Mouse (Mus musculus): ENCODE data around the gene Dazap2.
A peak's percentile ranks its signal among the peaks of the same experiment; 100 is the strongest.

Dazap2 gene

DNA sequence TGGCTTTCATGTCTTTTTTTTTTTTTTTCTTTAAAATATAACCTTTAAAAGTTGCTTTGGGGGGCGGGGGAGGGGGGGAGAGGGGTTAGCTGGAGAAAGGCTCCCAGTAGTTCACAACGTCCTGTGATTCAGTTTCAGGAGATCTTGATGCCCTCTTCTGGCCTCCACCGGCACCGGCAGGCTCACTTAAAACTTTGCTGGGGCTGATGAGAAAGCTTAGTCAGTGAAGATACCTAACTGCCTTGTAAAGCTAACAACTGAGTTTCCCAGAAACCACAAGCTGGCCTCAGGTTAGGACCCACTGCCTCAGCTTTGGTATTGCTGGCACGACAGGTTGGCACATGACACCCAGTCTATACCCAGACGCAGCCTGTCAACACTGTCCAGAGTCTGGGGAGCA, 22.5 kb downstream of the Dazap2 start:
- no peak for DNase-seq (ENCODE audit: low spot score)

DNA sequence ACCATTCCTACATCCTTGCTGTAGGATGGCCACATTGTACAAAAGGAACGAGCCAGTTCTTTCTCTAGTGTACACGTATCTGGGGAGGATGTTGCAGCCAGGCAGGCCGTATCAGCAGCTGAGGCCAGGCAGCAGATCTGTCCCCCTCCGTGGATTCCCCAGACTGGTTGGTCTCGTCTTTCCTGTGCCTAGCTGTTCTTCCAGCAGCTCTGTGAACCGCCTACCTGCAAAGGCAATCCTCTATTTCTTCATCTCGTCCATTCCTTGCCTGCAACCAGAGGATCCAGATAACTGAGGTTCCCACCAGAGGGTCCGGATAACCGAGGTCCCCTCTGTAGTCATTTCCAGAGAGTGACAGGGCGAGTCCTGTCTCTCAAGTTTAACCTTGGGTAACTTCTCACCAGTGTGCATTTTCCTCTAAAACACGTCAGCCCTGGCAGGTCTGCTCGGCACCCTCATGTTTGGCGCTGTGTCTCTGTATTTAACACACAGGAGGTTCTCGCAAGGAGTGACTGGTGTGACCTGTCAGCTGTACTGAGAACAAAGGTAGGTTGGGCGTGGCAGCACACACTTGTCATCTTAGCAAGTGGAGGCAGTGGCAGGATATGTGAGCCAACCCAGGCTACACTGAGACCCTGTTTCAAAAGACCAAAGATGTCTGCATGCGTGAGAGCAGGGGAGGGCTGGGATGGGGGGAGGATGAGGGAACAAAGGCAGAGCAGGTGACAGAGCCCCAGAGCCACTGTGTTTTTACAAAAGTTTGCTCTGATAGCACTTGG, 25.0 kb downstream of the Dazap2 start:
- no peak for DNase-seq (ENCODE audit: low spot score)

DNA sequence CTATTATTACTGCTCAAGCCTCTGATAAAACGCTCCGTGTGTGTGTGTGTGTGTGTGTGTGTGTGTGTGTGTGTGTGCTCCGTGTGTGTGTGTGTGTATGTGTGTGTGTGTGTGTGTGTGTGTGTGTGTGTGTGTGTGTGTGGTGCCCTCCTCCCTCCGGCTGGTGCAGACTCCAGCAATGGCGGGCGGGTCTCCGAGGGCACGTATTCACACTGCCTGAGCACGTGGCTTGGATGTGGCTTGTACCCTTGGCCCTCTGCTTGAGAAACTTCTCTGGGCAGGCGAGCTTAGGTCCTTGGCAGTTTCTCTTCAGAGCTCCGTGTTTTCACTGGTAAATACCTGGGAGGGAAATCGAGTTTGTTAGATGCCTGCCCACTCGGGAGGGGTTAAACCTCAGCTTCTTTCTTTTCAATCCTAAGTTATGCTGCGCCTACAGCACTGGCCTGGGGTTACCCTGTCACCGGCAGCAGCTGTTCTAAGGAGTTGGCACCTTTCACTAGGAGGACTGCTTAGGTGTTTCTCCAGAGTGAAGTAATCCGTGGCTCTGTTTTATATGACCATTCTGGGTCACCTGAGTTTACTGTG, 26.2 kb downstream of the Dazap2 start:
- DNase-seq (ENCODE audit: low spot score) = no peak

DNA sequence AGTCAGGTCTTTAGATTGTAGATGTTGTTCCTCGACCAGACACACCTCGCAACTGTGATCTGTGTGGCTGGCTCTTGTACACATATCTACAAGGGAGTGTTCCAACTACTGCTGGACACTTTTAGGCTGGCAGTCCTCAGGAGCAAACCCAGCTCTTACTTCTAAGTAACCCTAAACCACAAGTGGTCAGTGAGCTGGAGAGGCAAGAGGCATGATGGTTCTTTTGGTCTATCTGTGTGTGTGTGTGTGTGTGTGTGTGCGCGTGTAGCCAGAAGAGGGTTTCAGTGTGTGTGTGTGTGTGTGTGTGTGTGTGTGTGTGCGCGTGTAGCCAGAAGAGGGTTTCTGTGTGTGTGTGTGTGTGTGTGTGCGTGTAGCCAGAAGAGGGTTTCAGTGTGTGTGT, 27.3 kb downstream of the Dazap2 start:
- DNase-seq (ENCODE audit: low spot score) = no peak

DNA sequence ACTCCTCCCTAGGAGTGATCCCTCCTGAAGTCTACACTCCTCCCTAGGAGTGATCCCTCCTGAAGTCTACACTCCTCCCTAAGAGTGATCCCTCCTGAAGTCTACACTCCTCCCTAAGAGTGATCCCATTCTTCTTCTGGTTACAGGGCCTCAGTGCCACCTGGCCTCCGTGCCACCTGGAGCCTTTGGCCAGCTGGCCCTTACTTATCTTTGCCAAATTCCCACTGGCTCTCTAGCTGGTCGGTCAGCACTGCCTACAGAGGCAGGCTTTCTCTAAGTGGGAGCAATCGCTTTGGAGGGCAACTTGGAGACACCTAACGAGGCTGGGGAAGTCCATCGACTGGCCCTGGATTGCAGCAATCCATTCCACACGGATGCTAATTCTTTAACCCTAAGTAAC, 31.0 kb downstream of the Dazap2 start:
- no peak for DNase-seq (ENCODE audit: low spot score)

DNA sequence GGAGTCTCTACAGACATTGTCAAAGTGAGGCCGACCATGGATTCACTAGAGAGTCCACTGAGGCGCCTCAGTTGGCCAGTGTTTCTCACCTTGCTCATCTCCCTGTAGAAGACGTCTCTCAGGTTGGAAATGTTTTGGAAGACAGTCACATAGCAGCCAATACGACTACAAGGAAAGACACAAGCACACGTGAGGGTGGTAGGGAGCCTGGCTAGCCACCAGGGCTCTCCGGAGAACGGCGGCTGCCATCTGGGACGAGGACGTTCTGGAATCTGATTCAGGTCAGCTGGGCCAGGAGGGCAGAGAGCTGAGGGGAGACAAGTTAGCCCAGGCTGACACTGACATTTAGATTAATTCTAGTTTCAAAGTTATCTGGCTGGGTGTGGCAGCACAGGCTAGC, 35.0 kb downstream of the Dazap2 start:
- no peak for DNase-seq (ENCODE audit: low spot score)

DNA sequence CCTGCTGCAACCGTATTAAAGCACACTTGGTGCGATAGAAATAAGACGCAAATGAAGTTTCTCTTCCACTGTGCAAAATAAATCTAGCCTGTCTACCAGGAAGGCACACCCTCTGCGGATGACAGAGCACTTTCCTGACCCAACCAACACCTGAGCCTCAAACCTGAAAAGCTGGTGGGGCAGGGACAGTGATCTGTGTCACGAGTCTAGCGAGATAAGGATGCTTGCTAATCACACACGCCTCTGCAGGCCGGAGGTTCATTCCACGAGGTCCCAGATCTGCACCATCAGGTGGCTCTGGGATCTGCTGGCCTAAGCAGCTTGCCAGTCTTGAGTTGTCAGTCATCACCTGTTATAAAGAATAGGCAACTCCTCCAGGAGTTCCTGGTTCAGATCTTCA, 36.5 kb downstream of the Dazap2 start:
- no peak for DNase-seq (ENCODE audit: low spot score)

DNA sequence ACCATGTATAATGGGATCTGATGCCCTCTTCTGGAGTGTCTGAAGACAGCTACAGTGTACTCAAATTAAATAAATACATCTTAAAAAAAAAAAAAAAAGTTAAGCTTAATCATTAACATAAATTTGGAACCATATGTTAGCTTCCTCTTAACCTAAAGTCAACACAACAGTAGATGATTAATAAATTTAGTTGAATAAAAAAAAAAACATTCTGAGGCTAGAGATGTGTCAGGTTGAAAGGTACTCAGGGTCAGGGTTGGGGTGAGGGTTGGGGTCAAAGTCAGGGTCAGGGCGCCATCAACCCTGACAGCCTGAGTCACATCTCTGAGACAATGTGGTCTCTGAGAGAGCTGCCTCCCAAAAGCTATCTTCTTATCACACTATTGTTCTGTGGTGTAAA, 39.1 kb downstream of the Dazap2 start:
- DNase-seq (ENCODE audit: low spot score) = no peak

DNA sequence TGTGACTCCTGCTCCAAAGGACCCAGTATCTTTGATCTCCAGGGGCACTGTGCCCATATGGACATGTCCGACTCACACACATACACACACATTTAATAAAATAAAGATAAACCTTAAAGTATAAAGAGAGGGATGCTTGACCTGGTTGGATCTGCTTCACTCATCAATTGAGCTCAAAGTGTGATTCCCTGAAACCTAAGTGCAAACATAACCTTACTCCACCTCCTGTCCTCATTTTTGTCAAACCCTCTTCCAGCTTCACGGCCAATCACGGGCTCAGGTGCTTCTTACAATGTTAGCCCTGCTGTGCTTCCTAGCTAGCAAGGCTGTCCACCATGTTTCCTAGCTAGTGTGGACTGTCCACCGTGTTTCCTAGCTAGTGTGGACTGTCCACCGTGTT, 40.1 kb downstream of the Dazap2 start:
- DNase-seq (ENCODE audit: low spot score) = no peak

DNA sequence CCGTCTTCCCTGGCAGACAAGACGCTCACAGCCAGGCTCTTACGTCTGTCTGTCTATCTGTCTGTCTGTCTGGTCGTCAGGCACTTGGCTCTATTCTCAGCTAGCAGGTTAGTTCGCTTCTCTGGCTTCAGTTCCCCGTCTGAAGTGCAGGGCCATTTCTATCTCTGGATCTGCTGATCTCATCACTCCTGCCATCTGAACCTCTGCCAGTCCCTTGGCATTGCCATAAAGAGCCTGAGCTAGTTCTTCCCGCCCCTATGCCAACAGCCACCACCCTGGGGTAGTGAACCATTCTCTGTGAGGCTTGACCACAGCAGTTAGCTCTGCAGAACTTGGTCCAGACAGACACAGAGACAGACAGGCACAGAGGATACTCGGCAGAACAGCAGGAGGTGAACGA, 45.2 kb downstream of the Dazap2 start:
- DNase-seq (ENCODE audit: low spot score) = no peak

DNA sequence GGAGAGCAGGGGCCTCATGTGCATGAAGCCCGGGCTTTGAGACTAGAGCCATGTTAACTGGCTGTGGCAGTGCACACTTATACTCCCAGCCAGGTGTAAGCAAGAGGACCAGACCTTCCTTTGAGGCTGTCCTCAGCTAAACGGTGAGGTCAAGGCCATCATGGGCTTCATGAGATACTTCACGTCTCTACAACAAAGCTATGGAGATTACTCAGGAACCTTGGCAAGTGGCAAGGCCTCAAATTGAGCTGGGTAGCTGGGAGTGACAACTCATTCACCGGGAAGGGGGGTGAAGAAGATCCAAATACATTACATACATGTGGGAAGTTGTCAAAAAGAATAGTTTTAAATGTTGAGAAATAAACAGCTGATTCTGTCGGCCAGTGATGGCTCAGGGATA, 45.7 kb downstream of the Dazap2 start:
- no peak for DNase-seq (ENCODE audit: low spot score)

DNA sequence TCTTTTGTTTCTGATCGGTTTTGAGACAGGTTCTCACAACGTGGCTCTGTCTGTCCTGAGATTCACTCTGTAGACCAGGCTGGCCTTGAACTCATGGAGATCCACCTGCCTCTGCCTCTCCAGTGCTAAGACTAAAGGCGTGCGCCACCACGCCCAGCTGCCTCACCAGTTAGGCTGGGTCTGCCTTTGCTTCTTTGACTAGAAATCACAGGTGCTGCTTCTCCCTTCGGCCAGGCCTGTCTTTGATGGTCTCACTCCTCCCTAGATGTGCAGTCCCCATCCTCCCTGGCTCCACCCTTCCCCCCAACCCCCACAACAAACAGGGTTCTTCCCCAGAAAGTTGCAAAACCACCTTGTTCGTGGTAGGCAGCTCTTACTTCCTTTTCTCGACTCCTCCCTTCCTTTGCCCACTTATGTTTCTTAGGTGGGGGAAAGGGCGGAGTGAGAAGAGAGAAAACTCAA, 49.7 kb downstream of the Dazap2 start:
- no peak for DNase-seq (ENCODE audit: low spot score)

DNA sequence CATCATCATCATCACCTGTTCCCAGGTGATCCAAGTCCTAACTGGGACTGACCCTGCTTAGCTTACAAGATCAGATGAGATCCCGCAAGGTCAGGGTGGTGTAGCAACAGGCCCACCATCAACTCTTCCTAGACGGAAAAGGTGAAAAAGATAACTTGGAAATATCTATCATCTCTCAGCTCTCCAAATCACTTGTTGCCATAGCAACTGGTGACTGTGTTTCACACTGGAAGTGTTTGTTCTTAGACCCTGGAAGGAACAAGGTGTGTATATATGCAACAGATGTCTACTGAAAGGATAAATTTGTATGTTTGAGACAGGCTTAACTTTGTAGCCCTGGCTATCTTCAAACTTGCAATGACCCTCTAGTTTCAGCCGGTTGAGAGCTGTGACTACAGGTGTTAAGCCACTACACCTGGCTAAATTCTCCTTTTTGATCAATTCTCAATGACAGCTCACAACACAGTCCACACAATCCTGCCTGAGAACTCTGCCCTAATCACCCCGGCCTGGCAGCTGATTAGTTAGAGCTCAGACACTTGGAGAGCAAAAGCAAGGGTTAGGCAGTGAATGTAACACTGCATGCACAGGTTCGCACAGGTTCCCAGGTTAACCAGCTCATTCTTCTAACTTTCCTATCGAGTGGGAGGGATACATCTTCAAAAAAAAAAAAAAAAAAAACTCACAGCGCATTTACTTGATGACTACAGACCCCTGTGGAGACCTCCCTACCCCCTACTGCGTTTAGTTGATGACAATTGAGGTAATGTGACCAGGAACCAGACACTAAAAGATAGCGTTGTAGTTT, 50.5 kb downstream of the Dazap2 start:
- DNase-seq (ENCODE audit: low spot score) = no peak

DNA sequence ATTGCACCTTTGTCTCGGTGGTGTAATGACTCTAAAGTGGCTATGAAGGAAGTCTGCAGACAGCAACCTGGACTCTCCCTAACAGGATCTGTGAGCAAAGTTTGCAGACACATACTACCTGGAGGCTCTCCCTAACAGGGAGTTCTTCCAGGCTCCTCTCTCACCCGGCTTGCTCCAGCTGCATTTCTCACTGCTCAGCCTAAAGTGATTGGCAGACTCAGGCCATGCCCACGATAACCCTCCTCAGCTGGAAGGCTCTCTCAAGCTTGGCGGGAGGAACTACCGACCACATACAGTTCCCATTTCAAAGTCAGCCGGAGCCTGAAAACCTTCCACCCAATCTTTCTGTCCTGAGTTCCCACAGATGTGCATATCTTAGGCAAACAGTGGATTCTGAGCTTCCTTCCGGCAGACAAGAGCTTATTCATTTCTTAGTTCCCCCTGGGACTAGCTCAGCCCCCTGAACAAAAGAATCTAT, 51.1 kb downstream of the Dazap2 start:
- DNase-seq (ENCODE audit: low spot score) = peak; percentile 30

DNA sequence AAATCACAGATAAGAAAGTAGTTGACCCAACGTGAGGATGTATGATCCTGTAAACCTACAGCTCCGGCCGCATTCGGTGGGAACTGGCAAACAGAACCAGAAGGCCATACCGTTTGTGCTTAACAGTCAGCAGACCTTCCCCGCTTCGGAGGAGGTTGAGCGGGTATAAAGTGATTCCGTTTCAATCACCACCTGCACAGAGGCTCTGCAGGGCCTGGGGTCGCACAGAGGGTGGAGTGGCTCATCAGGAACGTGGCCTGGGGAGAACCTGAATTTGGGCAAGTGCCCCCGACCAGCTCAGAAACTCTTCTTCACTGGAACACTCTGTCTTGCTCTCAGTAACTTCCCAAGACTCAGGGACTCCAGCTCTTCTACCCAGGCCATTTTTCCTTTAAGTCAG, 51.7 kb downstream of the Dazap2 start:
- DNase-seq (ENCODE audit: low spot score) = no peak

DNA sequence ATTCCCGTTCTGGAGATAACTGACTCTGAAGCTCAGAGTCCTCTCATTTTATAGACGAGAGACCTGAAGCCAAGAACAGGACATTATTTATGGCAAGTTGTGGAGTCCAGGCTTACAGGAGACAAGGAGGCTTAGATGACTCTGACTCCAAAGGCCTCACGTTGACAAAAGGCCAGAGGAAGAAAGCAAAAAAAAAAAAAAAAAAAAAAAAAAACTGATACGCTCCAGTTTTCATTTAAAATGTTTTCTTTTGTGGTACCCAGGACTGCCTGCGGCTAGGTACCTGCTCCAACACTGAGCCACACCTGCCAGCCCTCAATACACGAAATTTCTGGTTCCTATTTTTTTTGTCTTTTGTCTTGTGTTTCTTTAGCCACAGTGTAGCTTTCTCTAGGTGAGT, 52.3 kb downstream of the Dazap2 start:
- DNase-seq (ENCODE audit: low spot score) = no peak

DNA sequence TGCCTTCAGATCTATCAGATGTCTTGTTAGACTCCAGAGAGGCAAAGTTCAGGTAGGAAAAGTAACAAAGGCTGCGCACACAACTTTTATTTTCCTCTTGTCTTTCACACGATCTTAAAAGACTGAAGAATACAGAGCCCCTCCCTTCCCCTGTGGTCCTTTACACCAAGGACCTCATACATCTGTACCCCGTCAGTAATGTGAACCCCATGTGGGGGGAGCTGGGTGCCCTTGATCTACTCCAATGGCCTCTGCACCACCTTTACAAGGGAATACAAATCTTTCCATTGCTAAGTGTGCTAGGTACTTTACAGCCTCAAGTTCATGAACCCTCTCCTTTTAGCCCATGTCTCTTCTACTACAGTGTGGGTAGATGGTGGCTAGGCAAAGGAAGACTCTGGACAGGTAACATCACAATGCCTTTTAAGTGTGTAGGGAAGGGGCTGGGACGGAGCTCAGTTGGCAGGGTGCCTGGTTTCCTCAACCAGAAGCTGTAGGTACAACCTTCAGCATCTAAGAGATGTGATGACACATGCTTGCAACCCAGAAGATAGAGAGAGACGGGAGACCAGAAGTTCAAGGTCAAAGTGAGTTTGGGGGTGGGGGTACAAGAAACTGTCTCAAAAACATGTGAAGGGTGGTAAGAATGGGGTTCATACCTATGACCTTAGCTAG, 52.9 kb downstream of the Dazap2 start:
- no peak for DNase-seq (ENCODE audit: low spot score)

DNA sequence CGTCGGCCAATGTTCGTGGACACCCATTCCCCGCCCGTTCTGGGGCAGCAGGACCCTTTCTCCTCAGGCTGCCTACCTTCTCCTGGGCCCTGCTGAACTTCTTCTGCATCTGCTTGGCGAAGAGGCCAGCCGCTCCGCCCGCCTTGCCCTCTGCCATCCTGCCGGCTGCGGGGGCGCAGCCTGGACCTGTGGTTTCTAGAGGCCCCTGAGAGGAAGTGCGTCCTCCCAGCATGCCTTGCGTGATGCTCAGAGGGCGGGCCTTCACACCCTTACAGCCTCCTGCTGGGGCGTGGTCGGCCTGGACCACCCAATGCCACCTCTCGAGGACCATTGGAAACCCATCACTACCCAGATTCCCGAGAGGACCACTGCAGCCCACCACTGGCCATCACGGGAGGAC, 54.2 kb downstream of the Dazap2 start, which contains the start of gene Bin2:
Bin2 (minus strand) TSS at position 217 of the 400 bp plus-strand sequence.
- no peak for DNase-seq (ENCODE audit: low spot score)

DNA sequence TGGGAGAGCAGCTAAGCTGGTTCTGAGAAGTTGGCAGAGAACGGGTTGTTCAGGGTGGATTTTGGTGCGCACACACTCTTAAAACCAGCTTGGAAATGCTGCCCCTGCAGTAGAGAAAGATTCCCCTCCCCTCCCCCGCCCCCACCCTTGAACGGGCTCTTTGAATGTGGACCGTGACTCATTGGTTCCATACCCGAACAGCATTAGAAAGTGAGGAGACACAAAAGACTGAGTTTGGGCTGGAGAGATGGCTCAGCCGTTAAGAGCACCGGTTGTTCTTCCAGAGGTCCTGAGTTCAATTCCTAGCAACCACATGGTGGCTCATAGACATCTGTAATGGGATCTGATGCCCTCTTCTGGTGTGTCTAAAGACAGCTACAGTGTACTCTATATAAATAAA, 54.9 kb downstream of the Dazap2 start:
- no peak for DNase-seq (ENCODE audit: low spot score)

All from adipocyte (in vitro differentiated cells).